Mouse (Mus musculus): ENCODE results near the gene Cdc42se1. TPM values are rescaled to one million over a fixed set of nuclear protein-coding genes. Genes with fewer than 3 reads are reported as not detected.

Cdc42se1 gene
- polyA plus RNA-seq, 1 experiment from 2014 or later, result 114 TPM

- no peak overlapping the region for H3K4me3 ChIP-seq
- peaks cover 6% of the 10 kb centered on the region; the same call in 1 of the 2 replicates for H3K4me1 ChIP-seq
- no peak overlapping the region for H3K27ac ChIP-seq
- ATAC-seq (ENCODE audit: insufficient number of reproducible peaks, low FRiP score, low TSS enrichment, low read depth), result no peak
- H3K36me3 ChIP-seq, result peaks cover 37% of the 10 kb centered on the region
- no peak overlapping the region for H3K4me2 ChIP-seq
- 83% methylated on average over 12 of the region's 12 CpGs for WGBS
- no peaks in the 10 kb centered on the region for H3K9me3 ChIP-seq
- no peak overlapping the region for H3K9ac ChIP-seq
- H3K27me3 ChIP-seq, result no peaks in the 10 kb centered on the region
Measured at GRCm38 (mm10) chr3:95239971-95240370, 11.4 kb downstream of the Cdc42se1 start.

GRCm38 (mm10) chr3:95240900-95241299 lies 12.4 kb downstream of the Cdc42se1 start:
- Histone ChIP-seq H3K36me3 (peaks cover 28% of the 10 kb centered on the region), H3K4me3 (peak overlapping the region; percentile 8), H3K27ac (no peak overlapping the region), H3K9me3 (no peaks in the 10 kb centered on the region), H3K4me2 (0 out of 2 replicates have a peak overlapping the region, but pooled peaks have one; percentile 12), H3K4me1 (peaks cover 6% of the 10 kb centered on the region; the same call in 1 of the 2 replicates), H3K27me3 (no peaks in the 10 kb centered on the region), H3K9ac (no peak overlapping the region)
- 30% methylated on average over 17 of the region's 17 CpGs for WGBS
- ATAC-seq (ENCODE audit: insufficient number of reproducible peaks, low FRiP score, low TSS enrichment, low read depth), result no peak

DNA sequence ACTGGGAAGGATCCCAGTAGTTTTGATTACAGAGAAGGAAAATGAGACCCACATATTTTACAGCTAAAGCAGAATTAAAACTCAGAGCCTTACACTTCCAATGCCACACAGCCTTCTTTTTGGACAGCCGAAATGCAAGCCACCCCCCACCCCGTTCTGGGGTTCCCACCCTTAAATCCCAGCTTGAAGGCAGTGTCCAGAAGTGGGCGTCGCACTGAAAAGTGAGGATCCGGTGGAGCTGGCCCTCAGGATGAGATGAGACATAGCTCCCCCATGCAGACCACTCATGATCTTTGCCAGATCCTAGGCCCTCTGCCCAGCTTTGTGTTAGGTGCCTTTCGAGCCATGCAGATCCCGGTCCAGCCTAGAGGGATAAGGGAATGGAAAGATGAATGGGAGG lies 13.0 kb downstream of the Cdc42se1 start, which contains the start of gene Gm128:
Gm128 (minus strand) TSS at position 101 of the 400 bp plus-strand sequence.
- 72% methylated on average over 7 of the region's 7 CpGs for WGBS
- no peak within 1 kb of the TSS for H3K27ac ChIP-seq
- peaks cover 6% of the 10 kb centered on the region; the same call in 1 of the 2 replicates for H3K4me1 ChIP-seq
- no peaks in the 10 kb centered on the region for H3K27me3 ChIP-seq
- peaks cover 22% of the 10 kb centered on the region for H3K36me3 ChIP-seq
- no peaks in the 10 kb centered on the region for H3K9me3 ChIP-seq
- H3K4me2 ChIP-seq, result 0 out of 2 replicates have a peak within 1 kb of the TSS, but pooled peaks have one; percentile 12
- peak within 1 kb of the TSS; percentile 8 for H3K4me3 ChIP-seq
- ATAC-seq (ENCODE audit: insufficient number of reproducible peaks, low FRiP score, low TSS enrichment, low read depth), result no peak
- no peak within 1 kb of the TSS for H3K9ac ChIP-seq

DNA sequence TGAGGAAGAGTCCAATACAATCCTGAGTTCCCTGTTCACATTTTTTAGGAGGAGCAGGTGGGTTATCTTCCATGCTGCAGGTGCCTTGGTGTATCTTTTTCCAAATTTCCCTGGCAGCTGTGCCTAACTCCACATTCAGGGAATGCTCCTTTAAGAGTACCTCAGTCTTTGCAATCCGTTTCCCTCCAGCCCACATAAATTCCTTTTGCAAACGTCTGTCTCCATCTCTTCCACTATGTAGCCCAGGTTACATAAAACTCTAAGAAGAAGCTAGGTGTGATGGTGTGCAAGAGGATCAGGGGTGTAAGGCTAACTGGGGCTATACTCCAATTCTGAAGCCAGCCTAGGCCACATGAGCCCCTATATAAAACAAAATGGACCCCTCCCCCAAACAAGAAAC lies 14.6 kb downstream of the Cdc42se1 start:
- Histone ChIP-seq H3K4me1 (peaks cover 6% of the 10 kb centered on the region; the same call in 1 of the 2 replicates), H3K27ac (no peak overlapping the region), H3K9me3 (no peaks in the 10 kb centered on the region), H3K4me3 (no peak overlapping the region), H3K27me3 (no peaks in the 10 kb centered on the region), H3K9ac (no peak overlapping the region), H3K4me2 (no peak overlapping the region), H3K36me3 (peaks cover 6% of the 10 kb centered on the region)
- 63% methylated on average over 2 of the region's 2 CpGs for WGBS
- no peak for ATAC-seq (ENCODE audit: insufficient number of reproducible peaks, low FRiP score, low TSS enrichment, low read depth)

- 77% methylated on average over 5 of the region's 5 CpGs for WGBS
Measured at GRCm38 (mm10) chr3:95246465-95247231, 18.1 kb downstream of the Cdc42se1 start.

GRCm38 (mm10) chr3:95247660-95248336 lies 19.3 kb downstream of the Cdc42se1 start:
- Histone ChIP-seq H3K27me3 (no peaks in the 10 kb centered on the region), H3K4me1 (no peaks in the 10 kb centered on the region), H3K9ac (no peak overlapping the region), H3K27ac (no peak overlapping the region; the same call in 1 of the 2 replicates), H3K4me3 (no peak overlapping the region), H3K36me3 (peaks cover 3% of the 10 kb centered on the region; the same call in 1 of the 2 replicates), H3K9me3 (no peaks in the 10 kb centered on the region), H3K4me2 (no peak overlapping the region)
- WGBS, result 53% methylated on average over 1 of the region's 1 CpGs
- no peak for ATAC-seq (ENCODE audit: insufficient number of reproducible peaks, low FRiP score, low TSS enrichment, low read depth)

More at GRCm38 (mm10) chr3:95246465-95247231, 18.1 kb downstream of the Cdc42se1 start:
- Histone ChIP-seq H3K9ac (no peak overlapping the region), H3K4me1 (no peaks in the 10 kb centered on the region), H3K27ac (no peak overlapping the region), H3K9me3 (no peaks in the 10 kb centered on the region), H3K4me3 (no peak overlapping the region), H3K36me3 (0 out of 2 replicates have a peak, but pooled peaks cover 2% of the 10 kb centered on the region), H3K27me3 (no peaks in the 10 kb centered on the region), H3K4me2 (no peak overlapping the region)
- ATAC-seq (ENCODE audit: insufficient number of reproducible peaks, low FRiP score, low TSS enrichment, low read depth), result no peak

DNA sequence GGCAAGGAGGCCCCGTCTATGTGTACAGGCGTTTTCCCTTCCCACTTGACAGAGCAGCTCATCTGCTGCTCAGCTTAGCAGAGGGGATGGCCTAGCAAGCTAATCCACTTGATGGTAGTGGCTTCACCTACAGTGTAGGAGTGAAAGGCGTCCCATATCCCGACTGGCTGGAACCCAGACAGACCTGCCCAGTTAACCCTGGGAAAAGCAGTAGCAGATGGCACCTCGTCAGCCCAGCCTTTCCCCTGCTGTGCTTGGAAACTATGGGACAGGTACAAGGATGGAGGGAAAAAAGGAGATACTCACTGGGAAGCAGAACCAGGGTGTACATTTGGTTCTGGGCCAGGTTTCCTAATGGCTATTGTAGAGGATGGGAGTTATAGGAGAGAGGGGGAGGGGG lies 21.8 kb downstream of the Cdc42se1 start:
- ATAC-seq (ENCODE audit: insufficient number of reproducible peaks, low FRiP score, low TSS enrichment, low read depth), result no peak
- Histone ChIP-seq H3K4me3 (no peak overlapping the region), H3K27me3 (no peaks in the 10 kb centered on the region), H3K4me2 (no peak overlapping the region), H3K9me3 (no peaks in the 10 kb centered on the region), H3K9ac (no peak overlapping the region), H3K27ac (peak overlapping the region; percentile 8; the same call in 1 of the 2 replicates), H3K36me3 (peaks cover 21% of the 10 kb centered on the region), H3K4me1 (no peaks in the 10 kb centered on the region)
- 64% methylated on average over 5 of the region's 5 CpGs for WGBS

DNA sequence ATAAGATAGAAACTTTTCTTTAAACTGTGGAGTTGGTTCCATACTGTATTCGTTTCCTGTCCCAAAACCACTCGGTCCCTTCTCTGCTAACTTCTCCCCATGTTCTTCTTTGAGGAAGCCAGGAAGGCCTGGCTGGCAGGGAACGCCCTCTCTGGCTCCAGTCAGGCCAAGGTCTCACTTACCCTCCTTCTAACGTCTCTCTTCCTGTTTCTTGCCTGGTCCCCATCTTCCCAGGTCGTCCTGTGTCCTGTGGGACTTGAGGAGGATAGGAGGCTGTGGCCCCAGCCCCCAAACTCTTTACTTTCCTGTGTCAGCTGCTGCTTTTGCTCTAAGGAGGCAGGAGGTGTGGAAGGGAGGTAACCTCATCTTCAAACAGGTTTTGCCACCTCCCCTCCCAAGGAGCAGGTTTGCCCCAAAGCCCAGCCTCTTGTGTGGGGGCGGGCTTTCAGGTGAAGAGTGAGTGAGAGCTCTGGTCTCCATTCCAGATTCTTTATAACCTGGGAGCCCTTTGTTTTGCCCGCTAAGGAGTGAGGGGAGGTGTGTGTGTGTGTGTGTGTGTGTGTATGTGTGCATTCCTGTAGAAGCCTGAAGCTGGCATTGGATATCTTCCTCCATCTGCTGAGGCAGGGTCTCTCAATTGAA lies 22.4 kb downstream of the Cdc42se1 start, which contains the start of gene Bnipl:
Bnipl (minus strand) TSS at position 411 of the 642 bp plus-strand sequence.
- H3K4me2 ChIP-seq, result no peak within 1 kb of the TSS

DNA sequence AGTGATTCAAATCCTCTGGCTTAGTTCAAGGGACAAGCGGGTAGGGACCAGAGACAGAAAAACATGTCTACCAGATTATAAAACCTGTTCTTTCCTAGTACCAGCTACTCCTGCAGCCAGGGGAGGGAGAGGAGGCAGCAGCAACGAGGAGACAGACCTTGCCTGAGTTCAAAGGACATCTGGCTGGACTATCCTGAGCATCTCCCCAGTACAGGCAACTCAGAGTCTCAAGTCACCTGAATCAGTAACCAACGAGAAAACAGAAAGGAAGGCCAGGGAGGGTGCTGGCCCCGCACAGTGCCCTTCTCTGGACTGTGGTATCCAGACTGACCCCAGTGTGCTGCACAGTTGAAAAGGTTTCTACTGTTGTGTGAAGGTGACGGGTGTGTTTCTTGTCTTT lies 28.4 kb downstream of the Cdc42se1 start:
- no peak for ATAC-seq (ENCODE audit: insufficient number of reproducible peaks, low FRiP score, low TSS enrichment, low read depth)
- Histone ChIP-seq H3K4me3 (no peak overlapping the region), H3K9ac (no peak overlapping the region), H3K4me2 (no peak overlapping the region), H3K27me3 (no peaks in the 10 kb centered on the region), H3K36me3 (peaks cover 69% of the 10 kb centered on the region), H3K9me3 (no peaks in the 10 kb centered on the region), H3K27ac (no peak overlapping the region), H3K4me1 (no peaks in the 10 kb centered on the region)
- WGBS, result 80% methylated on average over 5 of the region's 5 CpGs

More for the DNA sequence above, 22.4 kb downstream of the Cdc42se1 start, which contains the start of gene Bnipl:
- Histone ChIP-seq H3K9me3 (no peaks in the 10 kb centered on the region), H3K36me3 (peaks cover 26% of the 10 kb centered on the region), H3K4me1 (no peaks in the 10 kb centered on the region), H3K9ac (no peak within 1 kb of the TSS), H3K27ac (peak within 1 kb of the TSS; percentile 28), H3K4me3 (0 out of 2 replicates have a peak within 1 kb of the TSS, but pooled peaks have one; percentile 1), H3K27me3 (no peaks in the 10 kb centered on the region)
- WGBS, result 42% methylated on average over 7 of the region's 7 CpGs
- no peak for ATAC-seq (ENCODE audit: insufficient number of reproducible peaks, low FRiP score, low TSS enrichment, low read depth)

DNA sequence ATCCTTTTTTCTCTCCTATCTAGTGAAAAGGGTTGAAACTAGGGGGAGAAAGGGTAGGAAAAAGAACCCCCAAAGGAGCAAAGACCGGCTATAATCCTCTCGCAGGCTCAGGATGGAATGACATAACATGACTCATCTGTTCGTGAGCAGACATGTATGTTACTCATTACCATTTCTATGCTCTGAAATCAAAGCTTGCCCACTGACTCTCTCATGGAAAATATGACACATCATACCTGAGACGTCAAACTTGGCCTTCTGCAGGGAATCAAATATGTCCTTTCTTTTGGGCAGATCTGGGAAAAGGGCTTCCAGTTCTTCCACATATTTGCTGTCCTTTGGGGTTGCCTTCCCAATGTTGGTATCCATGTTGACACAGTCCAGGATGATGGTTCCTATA lies 33.4 kb downstream of the Cdc42se1 start:
- Histone ChIP-seq H3K4me2 (no peak overlapping the region), H3K27me3 (no peaks in the 10 kb centered on the region), H3K9me3 (no peaks in the 10 kb centered on the region), H3K4me3 (no peak overlapping the region), H3K36me3 (peaks cover 67% of the 10 kb centered on the region), H3K4me1 (no peaks in the 10 kb centered on the region), H3K27ac (no peak overlapping the region), H3K9ac (no peak overlapping the region)
- ATAC-seq (ENCODE audit: insufficient number of reproducible peaks, low FRiP score, low TSS enrichment, low read depth), result no peak
- 77% methylated on average over 4 of the region's 4 CpGs for WGBS

DNA sequence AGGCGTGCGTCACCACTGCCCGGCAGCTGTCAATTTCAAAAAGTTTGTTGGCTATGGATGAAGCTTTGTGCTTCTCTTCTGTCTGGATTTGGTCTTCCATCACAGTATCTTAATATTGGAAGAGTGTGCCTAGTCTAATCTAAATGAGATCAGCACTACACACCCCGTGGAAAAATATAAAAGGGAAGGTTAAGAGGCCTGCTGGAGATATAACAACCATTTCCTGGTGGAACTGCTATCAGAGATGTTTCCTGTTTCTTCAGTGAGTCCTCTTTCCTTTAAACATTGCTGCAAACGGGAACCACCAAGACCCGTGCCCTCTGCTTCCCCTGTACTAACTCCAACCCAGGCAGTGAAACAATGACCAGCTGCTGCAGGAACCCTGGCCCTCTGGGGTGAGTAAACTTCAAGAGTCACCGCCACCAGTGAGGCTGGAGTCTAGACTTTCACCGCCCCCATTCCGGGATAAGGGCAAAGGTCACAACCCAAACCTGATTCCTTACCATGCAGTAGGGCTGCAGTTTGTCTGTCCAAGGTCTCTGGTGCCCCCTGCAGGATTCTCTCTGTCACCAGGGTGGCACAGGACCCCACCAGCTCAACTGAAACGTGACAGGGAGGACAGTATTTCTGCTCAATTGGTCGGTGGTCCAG lies 34.7 kb downstream of the Cdc42se1 start:
- no peak for ATAC-seq (ENCODE audit: insufficient number of reproducible peaks, low FRiP score, low TSS enrichment, low read depth)
- Histone ChIP-seq H3K4me1 (no peaks in the 10 kb centered on the region), H3K4me3 (no peak overlapping the region), H3K36me3 (peaks cover 71% of the 10 kb centered on the region), H3K27me3 (no peaks in the 10 kb centered on the region), H3K9ac (no peak overlapping the region), H3K4me2 (no peak overlapping the region), H3K9me3 (no peaks in the 10 kb centered on the region), H3K27ac (peak overlapping the region; percentile 33; the same call in 1 of the 2 replicates)
- WGBS, result 47% methylated on average over 11 of the region's 11 CpGs

All from limb, embryonic 15.5 days (tissue).